Mouse (Mus musculus) spleen, adult 12 weeks (tissue): ENCODE measurements around the gene Rhoa.
"Not testable (repeated sequence)": the region's sequence is repeated elsewhere in the genome, so short reads cannot be mapped to it uniquely, and the experiment has no call there.

Experiments used
- DNase-seq: peaks from one replicate; pipeline ENCODE4 v3.0.0; 2022; ENCODE audit warnings: low spot score

Rhoa gene

GRCm38 (mm10) chr9:108305629-108306520, at the start of gene Rhoa, which contains the start of gene Tcta:
TSS of gene Rhoa (plus strand) at chr9:108306129.
TSS of gene Tcta (minus strand) at chr9:108306160.
- peak; percentile 97 for DNase-seq

- DNase-seq = no peak
Observed at GRCm38 (mm10) chr9:108260526-108260925, 45.4 kb upstream of the Rhoa start.

DNA sequence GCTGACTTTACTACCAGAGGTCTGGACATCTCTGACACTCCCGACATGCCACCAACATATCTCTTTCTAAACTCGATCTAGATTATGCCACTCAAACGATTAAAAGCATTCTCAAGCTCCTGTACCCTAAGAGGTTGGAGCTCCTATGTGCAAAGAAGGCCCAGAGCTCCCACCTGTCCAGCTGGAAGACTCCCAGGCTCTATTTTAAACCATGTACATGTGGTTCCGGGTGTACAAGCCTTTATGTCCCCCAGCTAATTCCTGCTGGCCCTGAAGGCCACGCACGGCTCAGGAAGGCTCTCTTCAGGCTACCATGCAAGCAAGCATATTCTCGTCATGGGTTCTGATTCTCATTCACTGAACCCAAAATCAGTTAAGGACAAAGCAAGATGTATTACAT, 44.1 kb upstream of the Rhoa start:
- DNase-seq = no peak

GRCm38 (mm10) chr9:108262494-108263049, 43.4 kb upstream of the Rhoa start:
- no peak for DNase-seq

- DNase-seq = no peak
Observed at GRCm38 (mm10) chr9:108263131-108263681, 42.7 kb upstream of the Rhoa start.

DNA sequence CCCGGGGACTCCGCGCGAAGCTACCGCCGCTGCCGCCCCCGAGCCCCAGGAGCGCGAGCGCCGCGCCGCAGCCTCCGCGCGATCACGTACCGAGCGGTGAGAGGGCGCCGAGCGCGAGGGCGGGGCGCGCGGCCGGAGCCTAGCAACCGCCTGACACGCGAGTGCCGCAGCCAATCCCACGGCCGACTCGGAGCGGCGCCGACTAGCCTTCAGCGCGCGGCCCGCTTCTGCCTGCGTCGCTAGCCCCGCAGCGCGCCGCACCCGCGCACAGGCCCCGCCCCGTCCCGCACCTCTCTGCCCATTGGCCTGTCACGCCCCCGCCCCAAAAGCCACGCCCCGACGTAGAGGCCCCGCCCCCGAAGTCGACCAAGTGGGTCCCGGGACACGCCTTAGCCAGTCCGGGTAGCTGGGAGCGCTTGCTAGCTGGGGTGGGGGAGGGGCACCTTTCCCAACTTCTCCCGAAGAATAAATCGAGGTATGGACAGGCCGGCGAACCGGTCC, 42.2 kb upstream of the Rhoa start, which contains the start of gene Dag1:
TSS of gene Dag1 (minus strand) at position 269 of the 501 bp plus-strand sequence.
- peak; percentile 95 for DNase-seq

DNA sequence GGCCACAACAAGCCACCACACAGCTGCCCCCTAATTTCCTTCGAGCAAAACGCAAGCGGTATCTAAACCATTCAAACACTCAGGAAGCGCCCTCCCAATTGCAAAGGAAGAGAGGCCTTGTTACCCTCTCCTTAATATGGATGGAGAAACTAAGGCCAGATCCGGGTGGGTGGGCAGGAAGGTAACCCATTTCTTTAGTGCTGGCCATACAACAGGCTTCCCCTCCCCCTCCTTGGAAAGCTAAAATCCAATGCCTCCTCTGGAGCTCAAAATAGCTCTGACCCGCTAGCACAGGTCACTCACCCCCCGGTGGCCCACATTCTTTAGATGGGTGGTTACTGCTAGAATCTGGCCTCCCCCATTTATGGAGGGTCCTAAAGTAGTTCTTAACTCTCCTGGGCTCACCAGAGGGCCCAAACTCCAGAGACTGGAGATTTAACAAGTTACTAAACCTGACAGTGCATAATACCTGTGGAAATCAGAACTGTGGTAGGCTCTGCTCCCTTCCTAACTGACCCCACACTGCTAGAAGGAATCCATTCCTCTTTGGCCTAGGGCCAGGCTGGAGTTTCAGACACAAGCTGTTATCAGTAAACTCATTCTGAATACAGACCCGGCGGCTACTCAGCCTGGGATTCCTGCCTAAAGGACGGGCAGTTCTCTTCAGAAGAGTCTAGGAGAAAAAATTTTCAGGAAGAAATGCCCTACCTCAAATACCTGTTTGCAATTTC, 41.6 kb upstream of the Rhoa start:
- no peak for DNase-seq

GRCm38 (mm10) chr9:108266261-108266935, 39.5 kb upstream of the Rhoa start:
- DNase-seq = no peak

GRCm38 (mm10) chr9:108267691-108268090, 38.2 kb upstream of the Rhoa start:
- no peak for DNase-seq

- DNase-seq = not testable (repeated sequence)
Observed at GRCm38 (mm10) chr9:108268701-108269100, 37.2 kb upstream of the Rhoa start.

DNA sequence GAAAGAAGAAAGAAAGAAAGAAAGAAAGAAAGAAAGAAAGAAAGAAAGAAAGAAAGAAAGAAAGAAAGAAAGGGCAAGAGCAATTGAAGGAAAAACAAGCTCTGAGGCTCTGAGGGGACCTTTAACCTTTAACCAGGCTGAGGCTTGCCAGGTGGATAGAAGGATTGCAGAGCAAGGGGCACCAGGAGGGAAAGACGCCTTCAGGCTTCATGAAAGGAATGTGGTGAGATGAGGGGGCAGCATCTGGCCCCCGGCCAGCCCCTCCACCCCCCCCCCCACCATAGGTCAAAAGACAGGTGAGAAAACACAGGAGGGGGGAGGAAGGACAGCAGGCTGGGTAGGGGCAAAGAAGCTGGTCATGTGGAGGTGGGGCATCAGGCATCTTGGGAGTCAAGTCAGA, 34.0 kb upstream of the Rhoa start:
- no peak for DNase-seq

- DNase-seq = no peak
Observed at GRCm38 (mm10) chr9:108272691-108273090, 33.2 kb upstream of the Rhoa start.

DNA sequence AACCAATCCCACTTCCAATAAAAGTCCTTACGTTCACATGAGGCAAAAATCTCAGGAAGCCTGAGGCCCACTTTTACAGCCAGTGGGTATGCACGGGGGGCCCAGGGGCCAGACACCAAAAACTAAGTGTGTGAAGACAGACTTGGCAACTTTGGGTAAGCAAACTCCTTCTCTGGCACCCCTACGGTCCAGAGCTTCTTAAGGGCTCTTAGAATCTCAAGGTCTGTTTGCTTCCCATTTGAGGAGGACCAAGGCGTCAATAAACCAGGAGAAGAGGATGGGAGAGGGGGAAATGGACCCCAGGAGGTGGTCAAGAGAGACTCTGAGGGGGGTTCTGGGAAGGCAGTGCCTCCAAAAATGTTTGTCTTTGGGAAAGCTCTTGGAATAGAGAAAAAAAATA, 32.4 kb upstream of the Rhoa start:
- no peak for DNase-seq

DNA sequence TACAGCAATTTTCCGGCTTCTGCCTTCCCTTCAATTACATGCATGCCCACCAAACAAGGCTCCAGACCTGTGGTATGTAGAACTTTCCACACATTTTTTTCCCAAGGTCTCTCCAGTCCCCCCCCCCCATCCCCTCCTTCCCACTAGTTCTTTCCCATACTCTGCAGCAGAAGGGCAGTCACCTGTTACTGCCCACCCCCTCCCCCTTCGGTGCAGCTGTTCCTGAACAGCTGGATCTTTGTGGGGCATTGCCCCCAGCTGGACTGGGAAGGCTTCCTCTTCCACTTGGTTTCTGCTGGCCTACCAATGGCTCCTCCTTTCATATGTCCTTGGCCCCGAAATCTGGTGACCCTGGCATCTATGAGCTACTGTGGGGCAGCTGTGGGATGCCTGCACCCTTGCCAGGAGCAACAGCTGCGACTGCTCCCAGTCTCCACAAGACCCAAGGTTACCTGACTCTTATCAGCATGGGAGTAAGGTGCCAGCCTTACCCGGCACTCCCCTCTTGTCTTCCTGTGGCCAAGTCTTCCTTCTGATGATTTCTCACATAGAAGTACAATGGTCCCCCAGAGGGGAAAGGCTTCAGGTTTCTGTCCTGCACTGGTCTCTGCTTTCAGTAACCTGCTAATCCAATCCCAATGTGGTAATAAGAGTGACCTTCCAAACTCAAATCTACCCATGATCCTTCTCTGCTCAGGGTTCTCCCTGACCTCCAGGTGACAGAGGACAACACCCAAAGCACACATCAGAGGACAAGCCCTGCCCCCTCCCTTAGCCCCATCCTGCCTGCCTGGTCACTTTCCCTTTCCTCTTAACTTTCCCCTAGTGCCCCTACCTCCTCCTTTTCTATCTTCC, 31.2 kb upstream of the Rhoa start:
- no peak for DNase-seq

- DNase-seq = no peak
Observed at GRCm38 (mm10) chr9:108275331-108275659, 30.6 kb upstream of the Rhoa start.

GRCm38 (mm10) chr9:108278697-108279450, 27.1 kb upstream of the Rhoa start:
- DNase-seq = peak; percentile 24

GRCm38 (mm10) chr9:108280071-108280828, 25.7 kb upstream of the Rhoa start:
- no peak for DNase-seq

DNA sequence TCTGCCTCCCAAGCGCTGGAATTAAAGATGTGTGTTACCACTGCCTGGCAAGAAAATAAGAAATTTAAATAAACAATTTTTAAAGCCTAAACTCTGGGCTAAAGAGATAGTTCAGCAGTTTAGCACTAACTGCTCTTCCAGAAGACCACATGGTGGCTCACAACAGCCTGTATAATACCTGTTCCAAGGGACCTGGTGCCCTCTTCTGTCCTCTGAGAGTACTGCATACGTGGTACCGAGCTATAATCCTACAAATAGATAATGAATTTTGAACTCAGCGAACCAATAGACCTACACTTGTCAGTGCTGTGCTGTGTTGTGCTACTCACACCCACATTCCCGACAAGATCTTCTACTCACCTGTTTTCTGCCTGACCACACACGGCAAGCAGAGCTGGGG, 21.5 kb upstream of the Rhoa start:
- peak; percentile 71 for DNase-seq

DNA sequence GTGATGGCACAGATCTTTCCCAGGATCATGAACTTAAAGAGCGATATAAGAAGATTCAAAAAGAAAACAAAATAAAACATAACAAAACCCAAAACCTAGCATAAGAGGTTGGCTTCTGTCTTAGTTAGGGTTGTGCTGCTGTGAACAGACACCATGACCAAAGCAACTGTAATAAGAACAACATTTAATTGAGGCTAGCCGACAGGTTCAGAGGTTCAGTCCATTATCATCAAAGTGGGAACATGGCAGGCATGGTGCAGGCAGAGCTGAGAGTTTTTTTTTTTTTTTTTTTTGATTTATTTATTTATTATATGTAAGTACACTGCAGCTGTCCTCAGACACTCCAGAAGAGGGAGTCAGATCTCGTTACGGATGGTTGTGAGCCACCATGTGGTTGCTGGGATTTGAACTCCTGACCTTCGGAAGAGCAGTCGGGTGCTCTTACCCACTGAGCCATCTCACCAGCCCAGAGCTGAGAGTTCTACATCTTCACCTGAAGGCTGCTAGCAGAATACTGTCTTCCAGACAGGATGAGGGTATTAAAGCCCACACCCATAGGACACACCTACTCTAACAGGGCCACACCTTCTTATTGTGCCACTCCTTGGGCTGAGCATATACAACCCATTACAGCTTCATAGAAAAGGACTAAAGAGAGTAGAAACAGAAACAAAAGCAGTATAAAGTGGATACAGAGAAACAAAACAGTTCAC, 18.2 kb upstream of the Rhoa start:
- DNase-seq = not testable (repeated sequence)
